Mouse (Mus musculus) cerebellum, adult 18-20 months (tissue): ENCODE data around the gene C1d.
"Not testable (repeated sequence)": the region's sequence is repeated elsewhere in the genome, so short reads cannot be mapped to it uniquely, and the experiment has no call there.

ENCODE experiments used
- DNase-seq, 2 experiments: peaks; one replicate each; pipeline ENCODE4 v3.0.0; 2021

The C1d gene

GRCm38 (mm10) chr11:17257443-17257842 lies at the start of gene C1d:
Gene C1d, plus strand, starts transcription at chr11:17257579.
- peak; percentile 96 to 97 for DNase-seq

GRCm38 (mm10) chr11:17211258-17212140 lies 45.9 kb upstream of the C1d start, which contains the start of gene Pno1:
Gene Pno1, minus strand, starts transcription at chr11:17211568.
- peak; percentile 96 to 97 for DNase-seq

- DNase-seq, result peak in 1 of 2 experiments; percentile 5
Observed at GRCm38 (mm10) chr11:17212141-17212495, 45.3 kb upstream of the C1d start.

GRCm38 (mm10) chr11:17212903-17213509 lies 44.4 kb upstream of the C1d start:
- DNase-seq, result no peak

GRCm38 (mm10) chr11:17215475-17215874 lies 41.9 kb upstream of the C1d start:
- no peak for DNase-seq

- DNase-seq, result no peak
Observed at GRCm38 (mm10) chr11:17221126-17221525, 36.3 kb upstream of the C1d start.

- no peak for DNase-seq
Observed at GRCm38 (mm10) chr11:17232792-17233191, 24.6 kb upstream of the C1d start.

- DNase-seq, result no peak
Observed at GRCm38 (mm10) chr11:17236449-17237037, 20.8 kb upstream of the C1d start.

GRCm38 (mm10) chr11:17238598-17238997 lies 18.8 kb upstream of the C1d start:
- not testable (repeated sequence) for DNase-seq

GRCm38 (mm10) chr11:17248715-17249114 lies 8.7 kb upstream of the C1d start:
- DNase-seq, result no peak

- peak; percentile 19 to 38 for DNase-seq
Observed at GRCm38 (mm10) chr11:17256813-17257365, 490 bp upstream of the C1d start.

- peak in 1 of 2 experiments; percentile 42 for DNase-seq
Observed at GRCm38 (mm10) chr11:17257861-17258260, 482 bp downstream of the C1d start.

GRCm38 (mm10) chr11:17267176-17267575 lies 9.8 kb downstream of the C1d start:
- DNase-seq, result no peak

- no peak for DNase-seq
Observed at GRCm38 (mm10) chr11:17268801-17269200, 11.4 kb downstream of the C1d start.

GRCm38 (mm10) chr11:17279959-17280358 lies 22.6 kb downstream of the C1d start:
- DNase-seq, result peak; percentile 29 to 49

- no peak for DNase-seq
Observed at GRCm38 (mm10) chr11:17284055-17284454, 26.7 kb downstream of the C1d start.

GRCm38 (mm10) chr11:17288884-17289283 lies 31.5 kb downstream of the C1d start:
- DNase-seq, result no peak

GRCm38 (mm10) chr11:17306007-17306891 lies 48.9 kb downstream of the C1d start:
- peak; percentile 43 to 54 for DNase-seq

GRCm38 (mm10) chr11:17307457-17307856 lies 50.1 kb downstream of the C1d start:
- no peak for DNase-seq
